Mouse (Mus musculus) lung, adult 2 months (tissue): ENCODE results near the gene Kdm4b. TPM values are rescaled to one million over a fixed set of nuclear protein-coding genes. Genes with fewer than 3 reads are reported as not detected.
A peak's percentile ranks its signal among the peaks of the same experiment; 100 is the strongest.

ENCODE experiments used
- DNase-seq: peaks from one replicate; pipeline ENCODE4 v3.0.0; 2022
- H3K4me1 ChIP-seq: fragments of 200-500 bp; 2 replicates; pipeline ENCODE4 v1.6.1; 2011; ENCODE audit warnings: low read length; ENCODE audit not compliant: control insufficient read depth, insufficient read depth
- H3K4me3 ChIP-seq: fragments of 200-500 bp; replicated peaks from 2 replicates; pipeline ENCODE3; 2011; ENCODE audit warnings: low read depth, mild to moderate bottlenecking, control low read depth, low read length; ENCODE audit errors: extremely low read depth
- CTCF ChIP-seq: fragments of 200-500 bp; IDR thresholded peaks from 2 replicates; pipeline ENCODE4 v1.5.1; 2011; ENCODE audit warnings: mild to moderate bottlenecking, low read length, control low read depth; ENCODE audit not compliant: insufficient read depth
- POLR2A ChIP-seq: fragments of 200-500 bp; IDR thresholded peaks from 2 replicates; pipeline ENCODE4 v1.6.1; 2011; ENCODE audit warnings: low read depth, mild to moderate bottlenecking, control low read depth, low read length, borderline replicate concordance; ENCODE audit errors: extremely low read depth
- WGBS: fragments of 180-500 bp; shearing (Covaris S2); methylation state at CpG from one replicate; pipeline ENCODE4 v1.1.7; 2018; 5-methylcytosine and 5-hydroxymethylcytosine counted together
- polyA plus RNA-seq: library from polyadenylated mRNA; depleted of rRNA; stranded (reverse); fragments of >200 nt; gene quantifications from 2 replicates; pipeline ENCODE4 v1.2.3, GENCODE M21; 2012

The Kdm4b gene
- polyA plus RNA-seq, 1 experiment = 39.9 TPM

DNA sequence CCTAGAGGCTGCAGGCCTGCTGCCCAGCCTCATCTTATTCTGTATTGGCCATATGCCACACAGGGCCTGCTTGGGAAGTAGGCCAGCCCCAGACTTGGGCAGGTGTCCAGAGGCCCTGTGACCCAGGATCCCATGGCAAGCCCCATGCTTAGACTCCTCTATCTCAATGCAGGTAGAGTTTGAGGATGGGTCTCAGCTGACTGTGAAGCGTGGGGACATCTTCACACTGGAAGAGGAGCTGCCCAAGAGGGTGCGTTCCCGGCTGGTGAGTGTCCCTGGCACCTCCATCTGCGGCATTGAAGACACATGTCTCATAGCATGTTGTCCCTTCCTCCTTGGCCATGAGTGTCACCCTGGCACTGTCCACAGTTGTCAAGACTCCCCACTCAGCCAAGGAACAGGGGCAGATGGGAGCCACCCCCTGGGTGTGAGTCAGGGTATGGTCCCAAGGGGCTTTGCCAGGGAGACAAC, 75.2 kb downstream of the Kdm4b start:
- DNase-seq = no peak
- WGBS = 83% methylated on average over 4 of the region's 4 CpGs
- no peak for TF ChIP-seq POLR2A
- no peak for TF ChIP-seq CTCF
- no peak overlapping the region for H3K4me3 ChIP-seq
- no peaks in the 10 kb centered on the region for H3K4me1 ChIP-seq

- no peak for DNase-seq
- H3K4me1 ChIP-seq = no peaks in the 10 kb centered on the region
- H3K4me3 ChIP-seq = no peak overlapping the region
- 70% methylated on average over 3 of the region's 3 CpGs for WGBS
- no peak for TF ChIP-seq POLR2A
- TF ChIP-seq CTCF = no peak
These were observed 79.5 kb downstream of the Kdm4b start for GRCm38 (mm10) chr17:56405341-56405740.

GRCm38 (mm10) chr17:56405856-56406840, 80.3 kb downstream of the Kdm4b start:
- no peak for DNase-seq
- TF ChIP-seq CTCF = no peak
- TF ChIP-seq POLR2A = no peak
- WGBS = 72% methylated on average over 14 of the region's 14 CpGs
- Histone ChIP-seq H3K4me3 (no peak overlapping the region), H3K4me1 (no peaks in the 10 kb centered on the region)

GRCm38 (mm10) chr17:56406878-56407277, 81.0 kb downstream of the Kdm4b start:
- TF ChIP-seq CTCF = no peak
- DNase-seq = no peak
- H3K4me1 ChIP-seq = no peaks in the 10 kb centered on the region
- no peak overlapping the region for H3K4me3 ChIP-seq
- WGBS = 65% methylated on average over 4 of the region's 4 CpGs

DNA sequence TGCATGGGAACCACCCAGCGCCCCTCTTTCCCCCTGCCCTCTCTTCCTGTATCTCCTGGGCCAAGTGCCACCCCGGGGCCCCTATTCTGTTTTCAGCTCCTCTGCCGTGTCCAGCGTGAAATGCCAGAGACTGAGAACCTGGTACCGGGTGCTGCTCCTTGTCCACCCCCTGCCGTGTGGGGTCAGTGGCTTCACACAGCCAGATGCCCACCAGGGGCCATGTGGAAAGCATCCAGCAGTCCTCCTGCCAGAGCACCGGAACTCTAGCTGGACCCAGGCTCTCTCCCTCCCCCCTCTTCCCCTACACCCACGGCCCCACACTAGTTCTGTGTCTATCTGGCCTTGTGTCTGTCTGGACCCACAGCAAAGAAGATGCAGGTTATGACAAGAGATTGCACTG, 81.5 kb downstream of the Kdm4b start:
- no peak for DNase-seq
- Histone ChIP-seq H3K4me3 (no peak overlapping the region), H3K4me1 (no peaks in the 10 kb centered on the region)
- TF ChIP-seq CTCF (no peak), POLR2A (no peak)
- 30% methylated on average over 8 of the region's 8 CpGs for WGBS

GRCm38 (mm10) chr17:56408965-56409625, 83.2 kb downstream of the Kdm4b start:
- TF ChIP-seq POLR2A (no peak), CTCF (no peak)
- WGBS = 47% methylated on average over 13 of the region's 13 CpGs
- Histone ChIP-seq H3K4me3 (no peak overlapping the region), H3K4me1 (no peaks in the 10 kb centered on the region)
- no peak for DNase-seq

DNA sequence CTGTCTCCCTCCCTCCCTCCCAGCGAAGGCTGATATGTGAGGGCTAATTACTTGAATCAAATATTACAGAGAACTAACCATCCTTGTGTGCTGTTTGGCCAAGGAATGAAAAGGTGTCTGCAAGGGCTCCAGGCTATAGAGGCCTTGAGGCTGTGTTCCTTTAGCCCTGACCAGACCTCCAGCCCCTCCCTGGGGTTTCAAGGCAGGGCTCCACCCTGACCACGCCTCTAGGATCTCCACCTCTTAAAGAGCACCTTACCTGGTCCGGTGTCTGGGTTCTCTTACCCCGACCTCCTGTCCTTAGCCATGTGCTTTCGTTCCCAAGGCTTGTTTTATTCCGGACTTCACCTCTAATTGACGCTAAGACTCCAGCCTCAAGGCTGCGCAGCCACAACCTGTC, 83.9 kb downstream of the Kdm4b start:
- H3K4me1 ChIP-seq = no peaks in the 10 kb centered on the region
- DNase-seq = peak; percentile 11
- TF ChIP-seq POLR2A (no peak), CTCF (no peak)
- 58% methylated on average over 8 of the region's 8 CpGs for WGBS
- H3K4me3 ChIP-seq = no peak overlapping the region

GRCm38 (mm10) chr17:56411437-56411836, 85.6 kb downstream of the Kdm4b start:
- TF ChIP-seq POLR2A (no peak), CTCF (no peak)
- 94% methylated on average over 7 of the region's 7 CpGs for WGBS
- no peak overlapping the region for H3K4me3 ChIP-seq
- H3K4me1 ChIP-seq = no peaks in the 10 kb centered on the region
- no peak for DNase-seq

DNA sequence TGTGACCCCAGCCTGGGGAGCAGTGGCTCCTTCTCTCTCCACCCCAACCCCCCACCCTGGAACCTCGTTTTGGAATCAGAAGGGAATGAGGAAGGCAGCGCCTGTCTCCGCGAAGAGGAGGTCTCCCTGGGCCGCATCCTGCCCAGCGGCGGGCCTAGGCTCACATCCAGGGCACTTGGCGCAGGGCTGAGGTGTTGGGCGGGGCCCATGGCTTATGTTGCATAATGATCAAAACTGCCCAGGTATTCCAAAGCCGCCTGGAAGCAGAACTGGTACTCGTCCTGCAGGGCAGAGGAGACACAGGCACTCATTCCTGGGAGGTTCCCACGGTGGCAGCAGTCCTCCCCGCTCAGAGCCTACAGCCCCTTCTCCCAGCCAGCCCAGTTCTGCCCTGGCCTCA, 87.3 kb downstream of the Kdm4b start:
- Histone ChIP-seq H3K4me3 (no peak overlapping the region), H3K4me1 (no peaks in the 10 kb centered on the region)
- WGBS = 64% methylated on average over 13 of the region's 13 CpGs
- DNase-seq = no peak
- TF ChIP-seq CTCF (no peak), POLR2A (no peak)

GRCm38 (mm10) chr17:56414785-56415184, 88.9 kb downstream of the Kdm4b start:
- TF ChIP-seq CTCF (no peak), POLR2A (no peak)

More at GRCm38 (mm10) chr17:56414785-56415184, 88.9 kb downstream of the Kdm4b start:
- WGBS = 92% methylated on average over 9 of the region's 9 CpGs
- H3K4me1 ChIP-seq = no peaks in the 10 kb centered on the region
- DNase-seq = no peak
- no peak overlapping the region for H3K4me3 ChIP-seq
